Mouse (Mus musculus): ENCODE measurements at regions not wholly inside any gene's neighbourhood (a gene's known extent, or its start where the extent isn't known, plus 50 kb on each side); places are given as distances from the start of the nearest gene placed in this dataset.

DNA sequence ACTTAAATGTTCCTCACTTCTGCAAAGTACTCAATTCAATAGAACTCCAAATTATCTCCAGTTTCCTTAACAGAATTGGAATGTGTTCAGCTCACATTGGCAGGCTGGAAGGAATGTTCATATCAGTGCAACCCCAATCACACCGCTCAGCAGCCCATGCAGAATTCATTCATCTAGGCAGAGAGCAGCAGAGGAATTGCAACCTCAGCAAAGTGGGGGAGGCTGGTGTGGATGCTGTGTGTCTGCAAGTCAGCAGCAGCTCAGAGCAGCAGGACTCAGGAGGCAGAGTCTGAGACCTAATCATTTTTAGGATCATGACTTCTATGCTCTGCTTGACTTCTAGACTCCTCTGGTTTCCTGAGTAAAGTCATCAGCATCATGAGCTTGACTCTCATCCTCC, 100.7 kb upstream of the Chrna7 start:
- Histone ChIP-seq H3K9ac (no peak overlapping the region), H3K27me3 (replicated peaks) (no peaks in the 10 kb centered on the region), H3K4me2 (no peak overlapping the region), H3K27ac (ENCODE audit: poor library complexity, severe bottlenecking) (no peak overlapping the region), H3K4me3 (no peak overlapping the region), H3K4me1 (replicated peaks) (no peaks in the 10 kb centered on the region), H3K9me3 (replicated peaks) (no peaks in the 10 kb centered on the region), H3K36me3 (no peaks in the 10 kb centered on the region)
- WGBS = 29% methylated on average over 1 of the region's 1 CpGs
- ATAC-seq (ENCODE audit: insufficient number of reproducible peaks, low FRiP score) = peak; percentile 25; the same call in 1 of the 2 replicates

- no peak overlapping the region for H3K27ac ChIP-seq (ENCODE audit: poor library complexity, severe bottlenecking)
- H3K4me2 ChIP-seq = no peak overlapping the region
- ATAC-seq (ENCODE audit: insufficient number of reproducible peaks, low FRiP score) = no peak
- no peak overlapping the region for H3K9ac ChIP-seq
- 0% methylated on average over 2 of the region's 2 CpGs for WGBS
- no peaks in the 10 kb centered on the region for H3K36me3 ChIP-seq
- H3K4me1 ChIP-seq (replicated peaks) = no peaks in the 10 kb centered on the region
- no peak overlapping the region for H3K4me3 ChIP-seq
- H3K9me3 ChIP-seq (replicated peaks) = no peaks in the 10 kb centered on the region
- H3K27me3 ChIP-seq (replicated peaks) = no peaks in the 10 kb centered on the region
Measured at GRCm38 (mm10) chr7:63319594-63319993, 107.2 kb upstream of the Chrna7 start.

DNA sequence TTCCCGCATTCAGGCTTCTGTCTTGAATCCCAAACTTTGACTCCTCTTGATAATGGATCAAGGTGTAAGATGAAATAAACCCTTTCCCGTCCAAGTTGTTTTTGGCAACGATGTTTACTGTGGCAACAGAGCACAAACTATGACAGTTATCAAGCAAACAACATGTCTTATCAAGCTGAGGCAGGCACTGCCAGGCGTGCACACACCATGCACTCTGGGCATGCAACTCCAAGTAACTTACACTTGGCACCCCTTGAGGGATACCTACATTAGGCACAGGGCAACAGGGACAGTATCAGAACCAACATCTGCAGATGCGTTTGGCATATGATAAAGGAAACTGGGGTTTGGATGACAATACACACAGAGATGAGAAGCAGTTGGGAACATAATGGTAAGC, 108.8 kb upstream of the Chrna7 start:
- Histone ChIP-seq H3K4me3 (no peak overlapping the region), H3K36me3 (no peaks in the 10 kb centered on the region), H3K27me3 (replicated peaks) (no peaks in the 10 kb centered on the region), H3K9me3 (replicated peaks) (no peaks in the 10 kb centered on the region), H3K4me2 (no peak overlapping the region), H3K27ac (ENCODE audit: poor library complexity, severe bottlenecking) (no peak overlapping the region), H3K4me1 (replicated peaks) (no peaks in the 10 kb centered on the region), H3K9ac (no peak overlapping the region)
- 66% methylated on average over 5 of the region's 5 CpGs for WGBS
- no peak for ATAC-seq (ENCODE audit: insufficient number of reproducible peaks, low FRiP score)

- H3K27me3 ChIP-seq (replicated peaks) = no peaks in the 10 kb centered on the region
- ATAC-seq (ENCODE audit: insufficient number of reproducible peaks, low FRiP score) = no peak
- H3K4me1 ChIP-seq (replicated peaks) = no peaks in the 10 kb centered on the region
- no peak overlapping the region for H3K4me2 ChIP-seq
- 36% methylated on average over 11 of the region's 11 CpGs for WGBS
- H3K9ac ChIP-seq = no peak overlapping the region
- no peaks in the 10 kb centered on the region for H3K36me3 ChIP-seq
- no peak overlapping the region for H3K4me3 ChIP-seq
- no peak overlapping the region for H3K27ac ChIP-seq (ENCODE audit: poor library complexity, severe bottlenecking)
- no peaks in the 10 kb centered on the region for H3K9me3 ChIP-seq (replicated peaks)
Measured at GRCm38 (mm10) chr7:63321951-63322710, 109.8 kb upstream of the Chrna7 start.

DNA sequence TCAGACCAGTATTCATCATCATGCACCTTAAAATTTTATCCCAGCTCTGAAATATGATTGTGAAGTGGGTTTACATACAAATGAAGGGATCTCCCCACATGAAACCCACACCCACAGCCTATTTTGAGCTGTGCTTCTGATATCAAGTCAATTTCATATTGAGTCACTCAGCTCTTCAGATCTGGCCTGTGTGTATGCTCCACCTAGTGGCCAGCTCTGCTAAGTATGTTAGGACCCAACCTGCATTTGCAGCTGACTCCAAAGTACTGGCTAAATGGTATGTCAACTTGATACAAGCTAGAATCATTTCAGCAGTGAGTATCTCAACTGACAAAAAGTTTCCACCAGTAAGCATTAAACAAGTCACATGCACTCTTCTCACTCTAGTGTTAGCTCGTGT, 109.4 kb upstream of the Otud7a start:
- H3K4me2 ChIP-seq = no peak overlapping the region
- H3K27ac ChIP-seq (ENCODE audit: poor library complexity, severe bottlenecking) = no peak overlapping the region
- no peak for ATAC-seq (ENCODE audit: insufficient number of reproducible peaks, low FRiP score)
- H3K9ac ChIP-seq = no peak overlapping the region
- no peaks in the 10 kb centered on the region for H3K36me3 ChIP-seq
- H3K4me1 ChIP-seq (replicated peaks) = no peaks in the 10 kb centered on the region
- H3K27me3 ChIP-seq (replicated peaks) = no peaks in the 10 kb centered on the region
- 27% methylated on average over 1 of the region's 1 CpGs for WGBS
- H3K9me3 ChIP-seq (replicated peaks) = no peaks in the 10 kb centered on the region
- H3K4me3 ChIP-seq = no peak overlapping the region

GRCm38 (mm10) chr7:63336072-63336471, 108.5 kb upstream of the Otud7a start:
- H3K36me3 ChIP-seq = no peaks in the 10 kb centered on the region
- H3K9me3 ChIP-seq (replicated peaks) = no peaks in the 10 kb centered on the region
- H3K4me1 ChIP-seq (replicated peaks) = no peaks in the 10 kb centered on the region
- H3K27me3 ChIP-seq (replicated peaks) = no peaks in the 10 kb centered on the region
- H3K9ac ChIP-seq = no peak overlapping the region
- H3K4me3 ChIP-seq = no peak overlapping the region
- 69% methylated on average over 3 of the region's 3 CpGs for WGBS
- H3K4me2 ChIP-seq = no peak overlapping the region
- H3K27ac ChIP-seq (ENCODE audit: poor library complexity, severe bottlenecking) = no peak overlapping the region
- ATAC-seq (ENCODE audit: insufficient number of reproducible peaks, low FRiP score) = no peak

- Histone ChIP-seq H3K36me3 (no peaks in the 10 kb centered on the region), H3K27ac (ENCODE audit: poor library complexity, severe bottlenecking) (no peak overlapping the region), H3K4me2 (no peak overlapping the region), H3K4me1 (replicated peaks) (no peaks in the 10 kb centered on the region), H3K27me3 (replicated peaks) (no peaks in the 10 kb centered on the region), H3K9me3 (replicated peaks) (no peaks in the 10 kb centered on the region), H3K4me3 (no peak overlapping the region), H3K9ac (no peak overlapping the region)
- ATAC-seq (ENCODE audit: insufficient number of reproducible peaks, low FRiP score) = no peak
- 63% methylated on average over 4 of the region's 4 CpGs for WGBS
Measured at GRCm38 (mm10) chr7:63341716-63342115, 102.8 kb upstream of the Otud7a start.

DNA sequence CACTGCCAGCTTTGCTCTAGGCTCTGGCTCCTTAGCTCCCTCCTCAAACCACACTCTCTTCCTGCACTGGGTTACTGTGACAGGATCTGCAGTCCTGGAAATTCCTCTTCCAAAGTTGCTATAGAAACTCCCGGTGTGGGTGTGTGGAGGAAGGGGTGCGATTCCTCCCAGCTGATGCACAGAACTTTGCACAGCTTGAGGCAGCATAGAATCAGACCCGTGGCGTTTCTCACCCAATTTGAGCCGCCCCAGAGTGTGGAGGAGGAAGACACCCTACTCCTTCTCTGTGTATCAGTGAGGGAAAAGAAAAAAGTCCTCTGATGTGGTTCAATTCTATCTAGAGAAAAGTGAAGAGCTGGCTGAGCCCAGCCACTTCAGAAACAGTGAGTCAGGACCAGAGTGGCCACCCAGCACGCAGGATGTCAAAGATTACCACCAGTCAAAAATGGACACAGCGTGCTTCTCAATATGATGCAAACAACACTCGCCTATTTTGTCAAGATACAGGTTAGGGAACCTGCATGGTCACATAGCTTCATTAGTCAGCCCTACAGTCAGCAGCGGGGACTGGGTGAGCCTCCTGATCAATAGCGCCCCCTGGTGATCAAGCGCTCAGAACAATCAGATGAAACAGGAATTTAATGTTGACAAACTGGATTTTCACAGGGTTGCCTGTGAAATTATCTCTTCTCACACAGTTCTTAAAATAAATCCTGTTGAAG, 98.7 kb upstream of the Otud7a start:
- Histone ChIP-seq H3K9ac (no peak overlapping the region), H3K9me3 (replicated peaks) (no peaks in the 10 kb centered on the region), H3K36me3 (no peaks in the 10 kb centered on the region), H3K27me3 (replicated peaks) (no peaks in the 10 kb centered on the region), H3K4me3 (no peak overlapping the region), H3K4me2 (no peak overlapping the region), H3K4me1 (replicated peaks) (no peaks in the 10 kb centered on the region), H3K27ac (ENCODE audit: poor library complexity, severe bottlenecking) (no peak overlapping the region)
- 32% methylated on average over 11 of the region's 11 CpGs for WGBS
- no peak for ATAC-seq (ENCODE audit: insufficient number of reproducible peaks, low FRiP score)

- H3K27ac ChIP-seq (ENCODE audit: poor library complexity, severe bottlenecking) = no peak overlapping the region
- H3K4me1 ChIP-seq (replicated peaks) = no peaks in the 10 kb centered on the region
- WGBS = 68% methylated on average over 2 of the region's 2 CpGs
- H3K4me3 ChIP-seq = no peak overlapping the region
- H3K9ac ChIP-seq = no peak overlapping the region
- H3K9me3 ChIP-seq (replicated peaks) = no peaks in the 10 kb centered on the region
- no peak overlapping the region for H3K4me2 ChIP-seq
- no peaks in the 10 kb centered on the region for H3K27me3 ChIP-seq (replicated peaks)
- H3K36me3 ChIP-seq = no peaks in the 10 kb centered on the region
- no peak for ATAC-seq (ENCODE audit: insufficient number of reproducible peaks, low FRiP score)
Measured at GRCm38 (mm10) chr7:63346393-63346730, 98.2 kb upstream of the Otud7a start.
